Mouse (Mus musculus) embryonic stem cell, embryonic (primary cell): ENCODE results near the gene Dnase1l1.

ENCODE experiments used
- CTCF ChIA-PET, 4 experiments: fragments of 300-600 bp in 2 of 4; fragments of 350-600 bp in 2 of 4; sonication (Branson Sonifier 250); formaldehyde crosslinking; loops; one replicate each; lab custom pipeline; 2022; ENCODE audit warnings: inconsistent platforms in 2 of 4; lab: Charles Lee
- POLR2A ChIA-PET, 4 experiments: fragments of 300-600 bp in 2 of 4; fragments of 350-600 bp in 2 of 4; sonication (Branson Sonifier 250); formaldehyde crosslinking; loops; one replicate each; lab custom pipeline; 2022; ENCODE audit warnings: antibody characterized with exemption in 4 of 4, inconsistent platforms in 1 of 4; lab: Charles Lee

The Dnase1l1 gene

GRCm38 (mm10) chrX:74281041-74281731, 951 bp downstream of the Dnase1l1 start:
- CTCF ChIA-PET, result interaction anchor here (0.6 to 1.5 kb wide), 5 partner anchors 21 to 112 kb away, joined by 3 to 5 read pairs (median 4); partner anchors contain the start of genes Flna (in 1 of the 4) and Gdi1 (in 1 of the 4)
- POLR2A ChIA-PET, result interaction anchor here (0.6 to 13.0 kb wide), 48 partner anchors 8 to 850 kb away, joined by 3 to 306 read pairs (median 4); partner anchors contain the start of genes Rpl10 (in 4 of the 4), Atp6ap1 (in 3 of the 4), Emd (in 3 of the 4) and Flna (in 3 of the 4)

- ChIA-PET CTCF (interaction anchor here in 1 of 4 experiments (0.7 kb wide), 1 partner anchor 60 kb away, joined by 5 read pairs; no protein-coding TSS in a partner anchor), POLR2A (interaction anchor here in 1 of 4 experiments (0.6 kb wide), 1 partner anchor 14 kb away, joined by 3 read pairs; no protein-coding TSS in a partner anchor)
These were observed 4.2 kb downstream of the Dnase1l1 start for GRCm38 (mm10) chrX:74277916-74278315.

- ChIA-PET CTCF (interaction anchor here in 2 of 4 experiments (0.6 to 1.3 kb wide), 2 partner anchors 24 to 25 kb away, joined by 3 to 6 read pairs; partner anchors contain the start of gene Flna (in 2 of the 2)), POLR2A (interaction anchor here (0.7 to 9.1 kb wide), 48 partner anchors 8 to 348 kb away, joined by 3 to 306 read pairs (median 5); partner anchors contain the start of genes Atp6ap1 (in 3 of the 4), Flna (in 3 of the 4), Slc10a3 (in 3 of the 4) and Taz (in 3 of the 4))
These were observed 8.5 kb downstream of the Dnase1l1 start for GRCm38 (mm10) chrX:74273422-74274322.

- ChIA-PET POLR2A (interaction anchor here (0.6 to 9.1 kb wide), 145 partner anchors 9 to 1403 kb away, joined by 3 to 306 read pairs (median 6); partner anchors contain the start of genes Dnase1l1 (in 4 of the 4), Taz (in 4 of the 4), Atp6ap1 (in 3 of the 4) and Emd (in 3 of the 4)), CTCF (interaction anchor here in 2 of 4 experiments (1.0 to 3.6 kb wide), 3 partner anchors 22 to 96 kb away, joined by 3 to 19 read pairs (median 6); partner anchors contain the start of gene Flna (in 1 of the 2))
These were observed 11.1 kb downstream of the Dnase1l1 start for GRCm38 (mm10) chrX:74270902-74271551.

- CTCF ChIA-PET, result interaction anchor here in 2 of 4 experiments (0.9 to 3.6 kb wide), 4 partner anchors 21 to 97 kb away, joined by 3 to 19 read pairs (median 6); partner anchors contain the start of genes Flna (in 1 of the 2) and Gdi1 (in 1 of the 2)
- POLR2A ChIA-PET, result interaction anchor here (0.5 to 9.1 kb wide), 182 partner anchors 8 to 1404 kb away, joined by 3 to 306 read pairs (median 5); partner anchors contain the start of genes Dnase1l1 (in 4 of the 4), Taz (in 4 of the 4), Atp6ap1 (in 3 of the 4) and Emd (in 3 of the 4)
These were observed 11.9 kb downstream of the Dnase1l1 start, which contains the start of gene Rpl10 for GRCm38 (mm10) chrX:74270062-74270901. Gene Rpl10 (plus strand): TSS chrX:74270812.

- POLR2A ChIA-PET, result interaction anchor here (0.7 to 9.1 kb wide), 96 partner anchors 10 to 1147 kb away, joined by 3 to 306 read pairs (median 10); partner anchors contain the start of genes Dnase1l1 (in 4 of the 4), Taz (in 4 of the 4), Emd (in 3 of the 4) and Fam3a (in 3 of the 4)
- CTCF ChIA-PET, result interaction anchor here in 2 of 4 experiments (0.9 to 3.6 kb wide), 3 partner anchors 20 to 35 kb away, joined by 6 to 19 read pairs (median 6); partner anchors contain the start of genes Flna (in 1 of the 2) and Gdi1 (in 1 of the 2)
These were observed 12.4 kb downstream of the Dnase1l1 start for GRCm38 (mm10) chrX:74269736-74270061.

GRCm38 (mm10) chrX:74257746-74258145, 24.4 kb downstream of the Dnase1l1 start:
- CTCF ChIA-PET, result interaction anchor here in 2 of 4 experiments (0.5 to 2.4 kb wide), 3 partner anchors 9 to 320 kb away, joined by 3 to 10 read pairs (median 3); partner anchors contain the start of gene Flna (in 1 of the 2)

GRCm38 (mm10) chrX:74254888-74255565, 27.1 kb downstream of the Dnase1l1 start:
- POLR2A ChIA-PET, result interaction anchor here (0.8 to 10.4 kb wide), 40 partner anchors 9 to 539 kb away, joined by 3 to 273 read pairs (median 6); partner anchors contain the start of genes Rpl10 (in 4 of the 4), G6pdx (in 3 of the 4), Taz (in 3 of the 4) and Fam50a (in 2 of the 4)
- CTCF ChIA-PET, result interaction anchor here in 2 of 4 experiments (0.5 to 1.0 kb wide), 3 partner anchors 9 to 138 kb away, joined by 3 to 6 read pairs (median 3); partner anchors contain the start of genes Fam3a (in 1 of the 2) and Ikbkg (in 1 of the 2)

More at GRCm38 (mm10) chrX:74257746-74258145, 24.4 kb downstream of the Dnase1l1 start:
- POLR2A ChIA-PET, result interaction anchor here in 3 of 4 experiments (1.0 to 10.4 kb wide), 8 partner anchors 9 to 115 kb away, joined by 3 to 273 read pairs (median 10); partner anchors contain the start of genes Rpl10 (in 3 of the 3), Gdi1 (in 1 of the 3), Slc10a3 (in 1 of the 3) and Ubl4a (in 1 of the 3)

- ChIA-PET POLR2A (interaction anchor here (0.6 to 10.4 kb wide), 43 partner anchors 8 to 891 kb away, joined by 3 to 273 read pairs (median 5); partner anchors contain the start of genes G6pdx (in 3 of the 4), Rpl10 (in 3 of the 4), Slc10a3 (in 3 of the 4) and Taz (in 3 of the 4)), CTCF (interaction anchor here in 1 of 4 experiments (1.0 kb wide), 2 partner anchors 8 to 139 kb away, joined by 3 to 6 read pairs; partner anchors contain the start of genes Fam3a and Ikbkg)
These were observed 27.8 kb downstream of the Dnase1l1 start, which contains the start of gene Emd for GRCm38 (mm10) chrX:74254153-74254887. Gene Emd (plus strand): TSS chrX:74254687.

- CTCF ChIA-PET, result interaction anchor here (0.6 to 2.5 kb wide), 28 partner anchors 9 to 791 kb away, joined by 3 to 54 read pairs (median 6); partner anchors contain the start of genes Rpl10 (in 2 of the 4), Atp6ap1 (in 1 of the 4), Fam3a (in 1 of the 4) and Fam50a (in 1 of the 4)
- POLR2A ChIA-PET, result interaction anchor here (0.6 to 3.0 kb wide), 38 partner anchors 9 to 282 kb away, joined by 3 to 92 read pairs (median 5); partner anchors contain the start of genes Fam3a (in 3 of the 4), Ikbkg (in 3 of the 4), Rpl10 (in 3 of the 4) and Taz (in 3 of the 4)
These were observed 32.5 kb downstream of the Dnase1l1 start, which contains the start of gene Flna for GRCm38 (mm10) chrX:74249615-74250014. Gene Flna (minus strand): TSS chrX:74249820.

GRCm38 (mm10) chrX:74248651-74249050, 33.5 kb downstream of the Dnase1l1 start:
- CTCF ChIA-PET, result interaction anchor here (0.5 to 2.5 kb wide), 67 partner anchors 9 to 1702 kb away, joined by 3 to 54 read pairs (median 5); partner anchors contain the start of genes Ubl4a (in 3 of the 4), Fam50a (in 2 of the 4), G6pdx (in 2 of the 4) and Plxna3 (in 2 of the 4)
- POLR2A ChIA-PET, result interaction anchor here (0.6 to 5.0 kb wide), 58 partner anchors 9 to 481 kb away, joined by 3 to 92 read pairs (median 4); partner anchors contain the start of genes Rpl10 (in 3 of the 4), Atp6ap1 (in 2 of the 4), Dnase1l1 (in 2 of the 4) and Fam3a (in 2 of the 4)

GRCm38 (mm10) chrX:74246693-74247092, 35.4 kb downstream of the Dnase1l1 start:
- CTCF ChIA-PET, result interaction anchor here in 2 of 4 experiments (0.5 to 3.3 kb wide), 4 partner anchors 8 to 1159 kb away, joined by 3 to 12 read pairs (median 5); partner anchors contain the start of gene Emd (in 1 of the 2)

More at GRCm38 (mm10) chrX:74246693-74247092, 35.4 kb downstream of the Dnase1l1 start:
- POLR2A ChIA-PET, result interaction anchor here (0.6 to 5.0 kb wide), 68 partner anchors 8 to 1250 kb away, joined by 3 to 128 read pairs (median 6); partner anchors contain the start of genes Emd (in 4 of the 4), Rpl10 (in 4 of the 4), Fam3a (in 3 of the 4) and G6pdx (in 3 of the 4)
